ENCODE assay signal across 11 mouse cellular contexts in genomic region chr7:111150540-111150939, GRCm38 (mm10).
"Had no signal": no experiment of that assay in that cellular context is flagged by ENCODE, and none has a peak within 500 bp of the region (broad histone marks: within the 10 kb centered on the region; RNA-seq: fewer than 3 reads in every experiment).

No protein-coding gene starts in this region.

- H3K36me3 ChIP-seq: limb, embryonic 10.5 days; liver, embryonic 15.5 days; midbrain, embryonic 13.5 days; stomach, embryonic 15.5 days had no signal

- H3K4me3 ChIP-seq: left cerebral cortex, adult 2 months; limb, embryonic 10.5 days; liver, embryonic 15.5 days; midbrain, embryonic 13.5 days; stomach, embryonic 15.5 days had no signal

- H3K4me1 ChIP-seq: limb, embryonic 10.5 days; midbrain, embryonic 13.5 days; stomach, embryonic 15.5 days had no signal

- H3K4me2 ChIP-seq: liver, embryonic 11.5 days; liver, embryonic 15.5 days; midbrain, embryonic 13.5 days; stomach, embryonic 15.5 days had no signal

- H3K27me3 ChIP-seq: midbrain, embryonic 13.5 days; stomach, embryonic 15.5 days had no signal

- H3K9me3 ChIP-seq: limb, embryonic 10.5 days; liver, embryonic 15.5 days; midbrain, embryonic 13.5 days; stomach, embryonic 15.5 days had no signal

- H3K9ac ChIP-seq: liver, embryonic 15.5 days; midbrain, embryonic 13.5 days; stomach, embryonic 15.5 days had no signal

- H3K27ac ChIP-seq: left cerebral cortex, adult 2 months; limb, embryonic 10.5 days; liver, embryonic 15.5 days; midbrain, embryonic 13.5 days; stomach, embryonic 15.5 days had no signal

- DNase-seq: kidney, postnatal 25 days; lung, adult 2 months; lung, postnatal 36 days; right cerebral cortex, postnatal 14 days; thymus, postnatal 36 days had no signal

- ATAC-seq: midbrain, embryonic 13.5 days had no signal
